Mouse (Mus musculus) neural tube, embryonic 11.5 days (tissue): Measurements from ENCODE around the gene Capn5. TPM values are rescaled to one million over a fixed set of nuclear protein-coding genes. Genes with fewer than 3 reads are reported as not detected.
A peak's percentile ranks its signal among the peaks of the same experiment; 100 is the strongest.

Experiments used
- ATAC-seq: fragments of 200-750 bp; cut with Nextera tagmentation; 2 replicates; pipeline ENCODE4 v1.8.0; 2017; ENCODE audit warnings: moderate number of reproducible peaks, mild to moderate bottlenecking, moderate TSS enrichment, moderate library complexity; ENCODE audit not compliant: insufficient read depth, low FRiP score, low TSS enrichment
- DNase-seq: peaks from one replicate; pipeline ENCODE4 v3.0.0-alpha.2; 2015; ENCODE audit warnings: low spot score
- H3K27ac ChIP-seq: fragments of 300-500 bp; sonication (generic); 2 replicates; pipeline ENCODE4 v1.5.1; 2014; ENCODE audit warnings: low read depth, mild to moderate bottlenecking, low read length
- H3K27me3 ChIP-seq: fragments of 300-500 bp; sonication (generic); 2 replicates; pipeline ENCODE4 v1.6.1; 2014; ENCODE audit warnings: mild to moderate bottlenecking, low read length, mixed read lengths; ENCODE audit not compliant: control insufficient read depth, insufficient read depth
- H3K36me3 ChIP-seq: fragments of 300-500 bp; sonication (generic); 2 replicates; pipeline ENCODE4 v1.6.1; 2014; ENCODE audit warnings: mild to moderate bottlenecking, low read length, moderate library complexity, mixed read lengths; ENCODE audit not compliant: control insufficient read depth, insufficient read depth
- H3K4me1 ChIP-seq: fragments of 300-500 bp; sonication (generic); 2 replicates; pipeline ENCODE4 v1.6.1; 2014; ENCODE audit warnings: low read length, mixed read lengths; ENCODE audit not compliant: control insufficient read depth, insufficient read depth
- H3K4me2 ChIP-seq: fragments of 300-500 bp; sonication (generic); 2 replicates; pipeline ENCODE4 v1.6.1; 2014; ENCODE audit warnings: low read depth, mild to moderate bottlenecking, moderate library complexity
- H3K4me3 ChIP-seq: fragments of 300-500 bp; sonication (generic); 2 replicates; pipeline ENCODE4 v1.5.1; 2014; ENCODE audit warnings: low read depth, low read length
- H3K9ac ChIP-seq: fragments of 300-500 bp; sonication (generic); 2 replicates; pipeline ENCODE4 v1.6.1; 2014; ENCODE audit warnings: mild to moderate bottlenecking, low read length
- H3K9me3 ChIP-seq: fragments of 300-500 bp; sonication (generic); 2 replicates; pipeline ENCODE4 v1.6.1; 2016; ENCODE audit warnings: low read length; ENCODE audit not compliant: control insufficient read depth
- WGBS: fragments of 180-500 bp; shearing (Covaris S2); extraction: QIAGEN DNeasy Blood & Tissue Kit; methylation state at CpG from one replicate; pipeline ENCODE4 v1.1.7; 2014; 5-methylcytosine and 5-hydroxymethylcytosine counted together
- polyA plus RNA-seq: library from polyadenylated mRNA; unstranded; fragments of >200 nt; fragmentation: Nextera tagmentation; extraction: Ambion mirVana; gene quantifications from 2 replicates; pipeline ENCODE4 v1.2.1, GENCODE M21; 2014

Gene Capn5
- polyA plus RNA-seq, 1 experiment from 2014 or later: 8.0 TPM

- H3K4me1 ChIP-seq: peaks cover 4% of the 10 kb centered on the region; the same call in 1 of the 2 replicates
- ATAC-seq: no peak
Observed at GRCm38 (mm10) chr7:98157636-98158332, 20.3 kb downstream of the Capn5 start.

GRCm38 (mm10) chr7:98156280-98156665 lies 21.8 kb downstream of the Capn5 start:
- ATAC-seq (no peak), DNase-seq (no peak)
- no peak overlapping the region for H3K27ac ChIP-seq
- no peaks in the 10 kb centered on the region; the same call in 1 of the 2 replicates for H3K36me3 ChIP-seq
- peaks cover 9% of the 10 kb centered on the region; the same call in 1 of the 2 replicates for H3K4me1 ChIP-seq
- H3K9ac ChIP-seq: no peak overlapping the region
- WGBS: 65% methylated on average over 3 of the region's 3 CpGs
- H3K27me3 ChIP-seq: no peaks in the 10 kb centered on the region
- H3K9me3 ChIP-seq: no peaks in the 10 kb centered on the region
- H3K4me2 ChIP-seq: no peak overlapping the region
- no peak overlapping the region for H3K4me3 ChIP-seq

More at GRCm38 (mm10) chr7:98157636-98158332, 20.3 kb downstream of the Capn5 start:
- no peaks in the 10 kb centered on the region for H3K9me3 ChIP-seq
- DNase-seq: no peak
- no peak overlapping the region for H3K9ac ChIP-seq
- 70% methylated on average over 5 of the region's 5 CpGs for WGBS
- H3K4me2 ChIP-seq: no peak overlapping the region
- no peak overlapping the region for H3K4me3 ChIP-seq
- H3K27me3 ChIP-seq: no peaks in the 10 kb centered on the region
- H3K36me3 ChIP-seq: no peaks in the 10 kb centered on the region; the same call in 1 of the 2 replicates
- H3K27ac ChIP-seq: no peak overlapping the region

DNA sequence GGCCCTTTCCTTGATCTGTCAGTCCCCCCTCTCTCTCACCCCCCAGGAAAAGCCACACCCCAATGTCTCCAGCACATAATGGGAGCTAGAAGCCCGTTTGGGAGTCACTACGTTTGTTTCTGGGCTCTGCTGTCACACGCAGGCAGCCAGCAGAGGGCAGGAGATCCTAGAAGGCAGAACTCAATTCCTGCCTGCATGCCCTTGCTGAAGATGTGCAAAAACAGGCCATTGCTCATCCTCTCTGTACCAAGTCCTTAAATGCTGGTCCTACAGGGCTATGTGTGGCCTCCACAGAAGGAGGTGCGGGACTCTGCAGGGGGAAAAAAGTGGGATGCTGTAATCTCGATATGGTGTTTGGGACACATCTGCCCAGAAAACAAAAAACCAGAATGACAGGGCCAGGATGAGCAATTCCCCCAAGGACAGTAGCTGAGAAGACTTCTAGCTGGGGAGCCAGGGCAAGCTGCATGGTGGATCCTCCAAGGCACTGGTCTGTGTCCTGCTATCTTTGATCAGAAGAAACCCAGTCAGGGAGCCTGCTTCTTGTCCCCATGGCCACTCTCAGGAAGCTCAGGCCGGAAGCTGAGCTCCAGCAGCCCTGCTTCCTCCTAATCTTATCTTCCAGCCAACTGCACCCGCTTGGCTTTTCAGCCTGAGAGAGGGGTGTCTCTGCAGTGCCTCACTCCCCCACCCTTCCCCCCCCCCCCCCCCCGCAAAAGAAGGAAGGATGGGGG lies 22.4 kb downstream of the Capn5 start:
- Histone ChIP-seq H3K4me1 (peaks cover 9% of the 10 kb centered on the region; the same call in 1 of the 2 replicates), H3K4me2 (no peak overlapping the region), H3K27ac (no peak overlapping the region), H3K9me3 (no peaks in the 10 kb centered on the region), H3K27me3 (no peaks in the 10 kb centered on the region), H3K36me3 (no peaks in the 10 kb centered on the region; the same call in 1 of the 2 replicates), H3K9ac (no peak overlapping the region), H3K4me3 (no peak overlapping the region)
- peak; percentile 74 for DNase-seq
- WGBS: 31% methylated on average over 6 of the region's 8 CpGs
- ATAC-seq: no peak

- H3K4me2 ChIP-seq: no peak overlapping the region
- no peak overlapping the region for H3K4me3 ChIP-seq
- H3K4me1 ChIP-seq: peaks cover 5% of the 10 kb centered on the region; the same call in 1 of the 2 replicates
- no peak for ATAC-seq
- no peak for DNase-seq
- H3K27me3 ChIP-seq: no peaks in the 10 kb centered on the region
- no peak overlapping the region for H3K27ac ChIP-seq
- H3K36me3 ChIP-seq: no peaks in the 10 kb centered on the region
- 78% methylated on average over 5 of the region's 5 CpGs for WGBS
- H3K9ac ChIP-seq: no peak overlapping the region
- H3K9me3 ChIP-seq: no peaks in the 10 kb centered on the region
Observed at GRCm38 (mm10) chr7:98153892-98154291, 24.2 kb downstream of the Capn5 start.

DNA sequence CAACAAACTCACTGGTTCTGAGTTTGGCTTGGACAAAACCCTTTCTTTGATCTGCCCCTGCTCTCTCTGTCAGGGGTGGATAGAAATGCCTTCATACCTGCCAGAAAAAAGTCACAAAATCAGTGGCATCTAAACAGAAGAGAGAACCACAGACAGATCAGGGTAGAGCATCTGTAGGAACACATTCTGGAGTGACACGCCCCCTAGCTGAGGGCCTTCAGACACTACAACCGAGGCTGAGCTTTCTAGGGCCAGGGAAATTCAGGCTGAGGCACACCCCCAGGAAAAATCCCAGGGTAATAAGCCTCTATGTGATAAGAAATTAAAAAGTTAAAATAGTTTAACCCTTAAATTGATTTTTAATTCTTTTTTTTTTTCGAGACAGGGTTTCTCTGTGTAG lies 24.7 kb downstream of the Capn5 start:
- no peak overlapping the region for H3K4me3 ChIP-seq

GRCm38 (mm10) chr7:98152400-98152799 lies 25.7 kb downstream of the Capn5 start:
- Histone ChIP-seq H3K4me2 (no peak overlapping the region), H3K27ac (no peak overlapping the region), H3K4me3 (no peak overlapping the region), H3K27me3 (no peaks in the 10 kb centered on the region), H3K36me3 (no peaks in the 10 kb centered on the region), H3K9ac (no peak overlapping the region), H3K4me1 (peaks cover 5% of the 10 kb centered on the region; the same call in 1 of the 2 replicates), H3K9me3 (no peaks in the 10 kb centered on the region)
- DNase-seq: no peak
- 46% methylated on average over 8 of the region's 8 CpGs for WGBS
- ATAC-seq: no peak

More for the DNA sequence above, 24.7 kb downstream of the Capn5 start:
- Histone ChIP-seq H3K9me3 (no peaks in the 10 kb centered on the region), H3K27me3 (no peaks in the 10 kb centered on the region), H3K9ac (no peak overlapping the region), H3K27ac (no peak overlapping the region), H3K4me1 (peaks cover 5% of the 10 kb centered on the region; the same call in 1 of the 2 replicates), H3K36me3 (no peaks in the 10 kb centered on the region), H3K4me2 (no peak overlapping the region)
- WGBS: 41% methylated on average over 3 of the region's 3 CpGs
- DNase-seq: no peak
- no peak for ATAC-seq

DNA sequence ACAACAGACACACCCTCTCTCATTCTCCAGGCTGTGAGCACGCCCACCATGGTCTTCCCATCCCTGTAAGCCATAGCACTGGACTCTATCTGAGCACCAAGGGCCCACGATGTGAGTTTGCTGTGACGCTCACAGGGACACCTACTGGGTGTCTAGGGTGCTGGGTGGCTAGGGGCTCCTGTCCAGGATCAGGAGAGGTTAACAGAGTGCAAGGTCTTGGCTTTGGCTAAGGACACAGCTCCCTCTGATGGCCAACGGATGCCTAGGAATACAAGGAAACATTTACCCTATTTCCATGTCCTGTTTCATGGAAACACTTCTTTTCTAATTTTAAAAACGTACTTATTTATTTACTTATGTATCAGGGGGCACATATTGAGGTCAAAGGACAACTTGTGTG lies 27.5 kb downstream of the Capn5 start:
- H3K27me3 ChIP-seq: no peaks in the 10 kb centered on the region
- H3K4me3 ChIP-seq: no peak overlapping the region
- no peak overlapping the region for H3K4me2 ChIP-seq
- H3K9me3 ChIP-seq: no peaks in the 10 kb centered on the region
- no peak overlapping the region for H3K27ac ChIP-seq
- 56% methylated on average over 5 of the region's 5 CpGs for WGBS
- peaks cover 5% of the 10 kb centered on the region; the same call in 1 of the 2 replicates for H3K4me1 ChIP-seq
- ATAC-seq (no peak), DNase-seq (no peak)
- no peaks in the 10 kb centered on the region; the same call in 1 of the 2 replicates for H3K36me3 ChIP-seq
- H3K9ac ChIP-seq: no peak overlapping the region

DNA sequence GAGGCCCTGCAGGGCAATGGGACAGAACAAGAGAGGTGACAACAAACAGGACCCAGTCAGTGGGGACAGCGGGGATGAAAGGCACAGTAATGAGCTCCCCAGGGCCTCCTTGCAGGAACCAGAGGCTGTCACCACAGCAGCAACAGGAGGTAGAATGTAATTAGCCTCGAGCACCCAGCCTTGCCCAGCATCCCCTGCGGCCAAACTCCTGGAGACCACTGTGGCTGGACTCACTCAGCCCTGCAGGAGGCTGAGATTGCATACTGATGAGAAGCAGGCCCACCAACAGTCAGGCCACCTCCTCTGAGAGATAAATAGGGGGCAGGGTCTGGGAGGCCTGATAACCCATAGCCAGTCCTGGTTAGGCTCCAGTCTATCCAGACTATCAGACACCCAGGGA lies 28.3 kb downstream of the Capn5 start:
- no peak overlapping the region for H3K4me3 ChIP-seq
- H3K4me1 ChIP-seq: peaks cover 5% of the 10 kb centered on the region; the same call in 1 of the 2 replicates
- H3K4me2 ChIP-seq: no peak overlapping the region
- 22% methylated on average over 3 of the region's 3 CpGs for WGBS
- no peaks in the 10 kb centered on the region; the same call in 1 of the 2 replicates for H3K36me3 ChIP-seq
- H3K9ac ChIP-seq: no peak overlapping the region
- H3K27me3 ChIP-seq: no peaks in the 10 kb centered on the region
- H3K9me3 ChIP-seq: no peaks in the 10 kb centered on the region
- H3K27ac ChIP-seq: no peak overlapping the region
- DNase-seq: no peak
- ATAC-seq: no peak
